ENCODE assay signal across 8 mouse cellular contexts in the genomic region with DNA sequence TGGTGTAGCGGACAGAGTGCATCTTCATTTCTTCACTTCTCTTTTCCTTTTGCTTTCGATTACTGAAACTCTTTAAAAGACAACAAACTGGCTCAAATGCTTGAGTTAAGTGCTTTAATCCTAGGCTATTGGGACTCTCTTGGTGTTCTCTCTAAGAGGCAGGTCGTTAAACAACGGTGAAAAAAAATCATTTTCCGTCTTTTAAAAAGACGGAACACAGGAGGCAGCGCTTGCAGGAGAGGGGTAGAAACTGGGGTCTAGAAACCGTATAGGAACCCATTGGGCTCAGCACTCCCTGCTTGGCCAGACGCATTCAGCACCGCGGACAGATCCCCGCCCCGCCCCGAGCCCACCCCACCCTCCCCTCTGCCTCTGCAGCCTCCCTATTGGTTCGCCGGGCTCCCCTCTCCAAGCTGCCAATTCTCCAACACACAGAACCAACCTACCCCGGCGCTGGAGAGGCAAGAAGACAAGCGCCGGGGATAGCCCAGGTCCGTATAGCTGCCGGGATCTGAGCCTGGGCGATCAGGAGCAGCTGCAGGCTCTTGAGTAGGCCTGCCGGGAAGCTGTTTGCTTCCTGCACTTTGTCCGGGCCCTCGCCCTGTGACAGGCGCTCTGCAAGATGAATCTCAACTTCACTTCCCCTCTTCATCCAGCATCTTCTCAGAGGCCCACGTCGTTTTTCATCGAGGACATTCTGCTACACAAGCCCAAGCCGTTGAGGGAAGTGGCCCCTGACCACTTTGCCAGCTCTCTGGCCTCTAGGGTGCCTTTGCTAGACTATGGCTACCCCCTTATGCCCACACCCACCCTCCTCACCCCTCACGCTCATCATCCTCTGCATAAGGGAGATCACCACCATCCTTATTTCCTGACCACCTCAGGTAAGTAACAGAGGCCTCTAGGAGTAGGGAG. TPM values are rescaled to one million over a fixed set of nuclear protein-coding genes. Genes with fewer than 3 reads are reported as not detected.
DNase-seq lines count a peak whose midpoint lies in the region; ATAC-seq lines count a peak whose summit lies in the region.

Bsx (plus strand) TSS at position 572 of the 915 bp plus-strand sequence.

- H3K36me3 ChIP-seq in forebrain, embryonic 15.5 days, result no peaks in the 10 kb centered on the region
- H3K36me3 ChIP-seq in intestine, embryonic 15.5 days, result no peaks in the 10 kb centered on the region
- H3K36me3 ChIP-seq in lung, embryonic 16.5 days (ENCODE audit: control insufficient read depth, insufficient read depth, low read length), result no peaks in the 10 kb centered on the region

- H3K4me2 ChIP-seq in forebrain, embryonic 15.5 days (replicated peaks), result 0 out of 2 replicates have a peak within 1 kb of the TSS, but pooled peaks have one; percentile 14
- peak within 1 kb of the TSS; percentile 59 for H3K4me2 ChIP-seq in intestine, embryonic 15.5 days (replicated peaks)
- peak within 1 kb of the TSS; percentile 36; the same call in 1 of the 2 replicates for H3K4me2 ChIP-seq in lung, embryonic 16.5 days (ENCODE audit: low read depth, low read length)

- DNase-seq in CD4-positive, CD25-positive, alpha-beta regulatory T cell, adult 2 months (ENCODE audit: low read depth, low spot score), result peak; percentile 8
- DNase-seq in adrenal gland, adult 18-20 months (ENCODE audit: low spot score in 2 of 2), result peak; percentile 25 to 33
- peak; percentile 77 for DNase-seq in retina, embryonic 14.5 days (ENCODE audit: low spot score)

- no peak within 1 kb of the TSS for H3K9ac ChIP-seq in forebrain, embryonic 15.5 days (replicated peaks)
- H3K9ac ChIP-seq in intestine, embryonic 15.5 days, result no peak within 1 kb of the TSS
- no peak within 1 kb of the TSS for H3K9ac ChIP-seq in lung, embryonic 16.5 days (ENCODE audit: low read length)

- peaks cover 88% of the 10 kb centered on the region for H3K27me3 ChIP-seq in forebrain, embryonic 15.5 days
- peaks cover 87% of the 10 kb centered on the region for H3K27me3 ChIP-seq in intestine, embryonic 15.5 days (replicated peaks)
- peaks cover 87% of the 10 kb centered on the region for H3K27me3 ChIP-seq in lung, embryonic 16.5 days (ENCODE audit: control insufficient read depth, insufficient read depth, low read depth, low read length)

- no peak within 1 kb of the TSS for H3K27ac ChIP-seq in forebrain, embryonic 15.5 days (replicated peaks)
- H3K27ac ChIP-seq in intestine, embryonic 15.5 days, result no peak within 1 kb of the TSS
- no peak within 1 kb of the TSS for H3K27ac ChIP-seq in lung, embryonic 16.5 days (ENCODE audit: low read length)

- H3K9me3 ChIP-seq in forebrain, embryonic 15.5 days, result no peaks in the 10 kb centered on the region
- no peaks in the 10 kb centered on the region for H3K9me3 ChIP-seq in intestine, embryonic 15.5 days
- no peaks in the 10 kb centered on the region for H3K9me3 ChIP-seq in lung, embryonic 16.5 days (ENCODE audit: control insufficient read depth, low read length)

- no peak for ATAC-seq in CD4-positive, CD25-positive, alpha-beta regulatory T cell, adult 4 months
- ATAC-seq in forebrain, embryonic 15.5 days (replicated peaks), result 0 out of 2 replicates have a peak, but pooled peaks have one; percentile 60
- peak; percentile 75 for ATAC-seq in intestine, embryonic 15.5 days
- ATAC-seq in lung, embryonic 16.5 days (ENCODE audit: low read depth), result peak; percentile 92
- ATAC-seq in activated CD4-positive, CD25-positive, alpha-beta regulatory T cell, adult 4 months, result no peak

- H3K4me3 ChIP-seq in forebrain, embryonic 15.5 days, result 0 out of 2 replicates have a peak within 1 kb of the TSS, but pooled peaks have one; percentile 10
- H3K4me3 ChIP-seq in intestine, embryonic 15.5 days (replicated peaks), result peak within 1 kb of the TSS; percentile 26
- H3K4me3 ChIP-seq in lung, embryonic 16.5 days (ENCODE audit: low read length), result peak within 1 kb of the TSS; percentile 23

- peaks cover 30% of the 10 kb centered on the region for H3K4me1 ChIP-seq in forebrain, embryonic 15.5 days
- peaks cover 12% of the 10 kb centered on the region; the same call in 1 of the 2 replicates for H3K4me1 ChIP-seq in intestine, embryonic 15.5 days (replicated peaks)
- H3K4me1 ChIP-seq in lung, embryonic 16.5 days (replicated peaks; ENCODE audit: control insufficient read depth, insufficient read depth, low read length), result peaks cover 3% of the 10 kb centered on the region; the same call in 1 of the 2 replicates

- WGBS in forebrain, embryonic 15.5 days, result 2% methylated on average over 32 of the region's 32 CpGs
- 4% methylated on average over 31 of the region's 32 CpGs for WGBS in intestine, embryonic 15.5 days
- 5% methylated on average over 32 of the region's 32 CpGs for WGBS in lung, embryonic 16.5 days

RNA-seq across cellular contexts. Expression of gene Bsx, which starts in this region (rescaled TPM):
- not detected for polyA plus RNA-seq in CD4-positive, CD25-positive, alpha-beta regulatory T cell, adult 4 months (2017; shearing (Covaris generic))
- not detected for total RNA-seq in adrenal gland, adult 18-20 months (2021)
- 0.91 and 2.9 TPM in 2 replicates for polyA plus RNA-seq in forebrain, embryonic 15.5 days (2015; fragmentation: Nextera tagmentation; extraction: Ambion mirVana)
- not detected in 2 replicates for polyA plus RNA-seq in intestine, embryonic 15.5 days (2015; fragmentation: Nextera tagmentation; extraction: Ambion mirVana)
- polyA plus RNA-seq in lung, embryonic 16.5 days (2015; fragmentation: Nextera tagmentation; extraction: Ambion mirVana), result not detected in 2 replicates
- not detected for polyA plus RNA-seq in activated CD4-positive, CD25-positive, alpha-beta regulatory T cell, adult 4 months (2017; shearing (Covaris generic))

Comparison
In these comparisons a context has a peak if more than half of its experiments do, and no peak if none do; other contexts are left out.
1. Peak in DNase-seq in adrenal gland, adult 18-20 months; RNA of the gene not detected or under 1 TPM.
2. Peak in ATAC-seq, H3K4me3 ChIP-seq and H3K4me2 ChIP-seq in intestine, embryonic 15.5 days; RNA of the gene not detected or under 1 TPM.
3. Peak in ATAC-seq, H3K4me3 ChIP-seq and H3K4me2 ChIP-seq in lung, embryonic 16.5 days; RNA of the gene not detected or under 1 TPM.
4. DNase-seq: peak in every context shown above with its lines; median percentile 77 in retina, embryonic 14.5 days; 29 in adrenal gland, adult 18-20 months; 8 in CD4-positive, CD25-positive, alpha-beta regulatory T cell, adult 2 months.